ENCODE assay signal across 10 mouse cellular contexts in genomic region chr12:40836924-40837323, GRCm38 (mm10).
DNase-seq lines count a peak whose midpoint lies in the region; ATAC-seq lines count a peak whose summit lies in the region.
"Had no signal": no experiment of that assay in that cellular context is flagged by ENCODE, and none has a peak within 500 bp of the region (broad histone marks: within the 10 kb centered on the region; RNA-seq: fewer than 3 reads in every experiment).

No protein-coding gene starts in this region.

- DNase-seq in neural tube, embryonic 11.5 days (ENCODE audit: low spot score), result peak; percentile 41
- no peak for DNase-seq in neural tube, embryonic 10.5 days (ENCODE audit: extremely low spot score, low spot score)
- peak; percentile 57 for DNase-seq in embryonic facial prominence, embryonic 14.5 days (ENCODE audit: low spot score)
- no peak for DNase-seq in hindbrain, embryonic 14.5 days (ENCODE audit: low spot score)
- no peak for DNase-seq in gastrocnemius, postnatal 14 days
- no peak for DNase-seq in layer of hippocampus, postnatal 25 days (ENCODE audit: extremely low spot score in 1 of 2, low spot score in 1 of 2)
- DNase-seq in thymus, postnatal 25 days, result no peak

- H3K4me2 ChIP-seq in neural tube, embryonic 11.5 days (ENCODE audit: low read depth), result no peak overlapping the region
- no peak overlapping the region for H3K4me2 ChIP-seq in embryonic facial prominence, embryonic 14.5 days (ENCODE audit: low read depth, low read length)
- no peak overlapping the region for H3K4me2 ChIP-seq in hindbrain, embryonic 14.5 days (replicated peaks)
- H3K4me2 ChIP-seq: embryonic facial prominence, embryonic 15.5 days; liver, embryonic 13.5 days had no signal

- H3K27ac ChIP-seq in neural tube, embryonic 11.5 days (ENCODE audit: low read depth, low read length), result no peak overlapping the region
- H3K27ac ChIP-seq in embryonic facial prominence, embryonic 14.5 days (replicated peaks; ENCODE audit: low read depth, low read length), result no peak overlapping the region
- no peak overlapping the region for H3K27ac ChIP-seq in hindbrain, embryonic 14.5 days
- H3K27ac ChIP-seq: embryonic facial prominence, embryonic 15.5 days; gastrocnemius, adult 2 months; liver, embryonic 13.5 days had no signal

- WGBS in neural tube, embryonic 11.5 days, result 54% methylated on average over 6 of the region's 6 CpGs
- WGBS in embryonic facial prominence, embryonic 14.5 days, result 85% methylated on average over 6 of the region's 6 CpGs
- WGBS in hindbrain, embryonic 14.5 days, result 32% methylated on average over 6 of the region's 6 CpGs

- no peaks in the 10 kb centered on the region for H3K27me3 ChIP-seq in neural tube, embryonic 11.5 days (ENCODE audit: control insufficient read depth, insufficient read depth, low read length)
- no peaks in the 10 kb centered on the region for H3K27me3 ChIP-seq in embryonic facial prominence, embryonic 14.5 days (replicated peaks; ENCODE audit: control insufficient read depth, insufficient read depth, low read length)
- no peaks in the 10 kb centered on the region for H3K27me3 ChIP-seq in hindbrain, embryonic 14.5 days (ENCODE audit: control insufficient read depth, insufficient read depth, low read length)
- H3K27me3 ChIP-seq: embryonic facial prominence, embryonic 15.5 days; liver, embryonic 13.5 days had no signal

- intact Hi-C loops in gastrocnemius, postnatal 14 days (cut with DNase I; ENCODE audit: low total_unique reads), result no loop called here

- H3K36me3 ChIP-seq in neural tube, embryonic 11.5 days (ENCODE audit: control insufficient read depth, insufficient read depth, low read length), result no peaks in the 10 kb centered on the region
- H3K36me3 ChIP-seq in embryonic facial prominence, embryonic 14.5 days (ENCODE audit: control insufficient read depth, insufficient read depth, low read length), result 0 out of 2 replicates have a peak, but pooled peaks cover 7% of the 10 kb centered on the region
- H3K36me3 ChIP-seq in hindbrain, embryonic 14.5 days (replicated peaks; ENCODE audit: control insufficient read depth, insufficient read depth), result peaks cover 45% of the 10 kb centered on the region
- H3K36me3 ChIP-seq: liver, embryonic 13.5 days had no signal

- no peak overlapping the region for H3K4me3 ChIP-seq in neural tube, embryonic 11.5 days (ENCODE audit: low read depth, low read length)
- H3K4me3 ChIP-seq in embryonic facial prominence, embryonic 14.5 days (ENCODE audit: low read depth, low read length), result no peak overlapping the region
- no peak overlapping the region for H3K4me3 ChIP-seq in hindbrain, embryonic 14.5 days (replicated peaks; ENCODE audit: low read length)
- H3K4me3 ChIP-seq: embryonic facial prominence, embryonic 15.5 days; gastrocnemius, adult 2 months; liver, embryonic 13.5 days had no signal

- ATAC-seq in neural tube, embryonic 11.5 days (ENCODE audit: insufficient read depth, low FRiP score, low TSS enrichment), result peak; percentile 55
- peak; percentile 60; the same call in 1 of the 2 replicates for ATAC-seq in embryonic facial prominence, embryonic 14.5 days (ENCODE audit: low read depth)
- ATAC-seq in hindbrain, embryonic 14.5 days (ENCODE audit: low FRiP score), result peak; percentile 34; the same call in 1 of the 2 replicates

- H3K4me1 ChIP-seq in neural tube, embryonic 11.5 days (ENCODE audit: control insufficient read depth, insufficient read depth, low read length), result no peaks in the 10 kb centered on the region
- H3K4me1 ChIP-seq in embryonic facial prominence, embryonic 14.5 days (ENCODE audit: control insufficient read depth, insufficient read depth, low read length), result 0 out of 2 replicates have a peak, but pooled peaks cover 7% of the 10 kb centered on the region
- H3K4me1 ChIP-seq in hindbrain, embryonic 14.5 days (replicated peaks; ENCODE audit: control insufficient read depth, insufficient read depth, low read length), result peaks cover 17% of the 10 kb centered on the region; the same call in 1 of the 2 replicates

- no peaks in the 10 kb centered on the region for H3K9me3 ChIP-seq in neural tube, embryonic 11.5 days (ENCODE audit: control insufficient read depth, low read length)
- H3K9me3 ChIP-seq in embryonic facial prominence, embryonic 14.5 days (ENCODE audit: control insufficient read depth, low read length), result no peaks in the 10 kb centered on the region
- H3K9me3 ChIP-seq in hindbrain, embryonic 14.5 days (ENCODE audit: control insufficient read depth, low read length), result no peaks in the 10 kb centered on the region
- H3K9me3 ChIP-seq: embryonic facial prominence, embryonic 15.5 days; liver, embryonic 13.5 days had no signal

- H3K9ac ChIP-seq in neural tube, embryonic 11.5 days (ENCODE audit: low read length), result no peak overlapping the region
- no peak overlapping the region for H3K9ac ChIP-seq in embryonic facial prominence, embryonic 14.5 days (ENCODE audit: low read depth, low read length)
- H3K9ac ChIP-seq in hindbrain, embryonic 14.5 days, result no peak overlapping the region
- H3K9ac ChIP-seq: embryonic facial prominence, embryonic 15.5 days; liver, embryonic 13.5 days had no signal

Comparison
In these comparisons a context has a peak if more than half of its experiments do, and no peak if none do; other contexts are left out.
1. DNase-seq: peak in neural tube, embryonic 11.5 days (single experiment) and embryonic facial prominence, embryonic 14.5 days (single experiment); none in neural tube, embryonic 10.5 days (single experiment), hindbrain, embryonic 14.5 days (single experiment), gastrocnemius, postnatal 14 days (single experiment), layer of hippocampus, postnatal 25 days (0 of 2) and thymus, postnatal 25 days (single experiment).
2. Peak in every context shown above with its lines, with median percentiles within 50 percentile points of each other: ATAC-seq.